Mouse (Mus musculus) natural killer cell, adult 2 months (primary cell): Measurements from ENCODE around the gene Zdhhc19.

Source experiments
- DNase-seq, 2 experiments: peaks; one replicate each; pipeline ENCODE4 v3.0.0; 2022; ENCODE audit warnings: low spot score in 2 of 2

Gene Zdhhc19

GRCm38 (mm10) chr16:32550487-32550886 lies 54.4 kb downstream of the Zdhhc19 start:
- DNase-seq, result no peak

GRCm38 (mm10) chr16:32551346-32551747 lies 55.3 kb downstream of the Zdhhc19 start:
- no peak for DNase-seq

- no peak for DNase-seq
These were observed 59.5 kb downstream of the Zdhhc19 start for GRCm38 (mm10) chr16:32555588-32555987.

- no peak for DNase-seq
These were observed 63.4 kb downstream of the Zdhhc19 start for GRCm38 (mm10) chr16:32559493-32559892.

- no peak for DNase-seq
These were observed 67.2 kb downstream of the Zdhhc19 start for GRCm38 (mm10) chr16:32563056-32563793.

GRCm38 (mm10) chr16:32567282-32567681 lies 71.2 kb downstream of the Zdhhc19 start:
- DNase-seq, result no peak

- DNase-seq, result no peak
These were observed 72.3 kb downstream of the Zdhhc19 start for GRCm38 (mm10) chr16:32568401-32568800.

GRCm38 (mm10) chr16:32570042-32570441 lies 74.0 kb downstream of the Zdhhc19 start:
- DNase-seq, result no peak

GRCm38 (mm10) chr16:32572528-32572927 lies 76.5 kb downstream of the Zdhhc19 start:
- DNase-seq, result no peak

- DNase-seq, result no peak
These were observed 90.4 kb downstream of the Zdhhc19 start for GRCm38 (mm10) chr16:32586482-32586881.

- DNase-seq, result no peak
These were observed 92.5 kb downstream of the Zdhhc19 start for GRCm38 (mm10) chr16:32588568-32588967.

GRCm38 (mm10) chr16:32591521-32591920 lies 95.5 kb downstream of the Zdhhc19 start:
- DNase-seq, result no peak

GRCm38 (mm10) chr16:32593283-32593805 lies 97.3 kb downstream of the Zdhhc19 start:
- no peak for DNase-seq

GRCm38 (mm10) chr16:32593916-32594315 lies 97.9 kb downstream of the Zdhhc19 start:
- DNase-seq, result peak in 1 of 2 experiments; percentile 11

GRCm38 (mm10) chr16:32594701-32595100 lies 98.6 kb downstream of the Zdhhc19 start:
- no peak for DNase-seq

- no peak for DNase-seq
These were observed 99.2 kb downstream of the Zdhhc19 start for GRCm38 (mm10) chr16:32595142-32595855.

- no peak for DNase-seq
These were observed 101.9 kb downstream of the Zdhhc19 start for GRCm38 (mm10) chr16:32597909-32598381.

GRCm38 (mm10) chr16:32599151-32599550 lies 103.1 kb downstream of the Zdhhc19 start:
- no peak for DNase-seq

GRCm38 (mm10) chr16:32602193-32602685 lies 106.2 kb downstream of the Zdhhc19 start:
- DNase-seq, result no peak

GRCm38 (mm10) chr16:32607562-32608343 lies 111.7 kb downstream of the Zdhhc19 start:
- DNase-seq, result no peak

GRCm38 (mm10) chr16:32608344-32608711 lies 112.3 kb downstream of the Zdhhc19 start:
- no peak for DNase-seq
